Mouse (Mus musculus): ENCODE data around the gene Stoml2.
A peak's percentile ranks its signal among the peaks of the same experiment; 100 is the strongest.

Gene Stoml2

DNA sequence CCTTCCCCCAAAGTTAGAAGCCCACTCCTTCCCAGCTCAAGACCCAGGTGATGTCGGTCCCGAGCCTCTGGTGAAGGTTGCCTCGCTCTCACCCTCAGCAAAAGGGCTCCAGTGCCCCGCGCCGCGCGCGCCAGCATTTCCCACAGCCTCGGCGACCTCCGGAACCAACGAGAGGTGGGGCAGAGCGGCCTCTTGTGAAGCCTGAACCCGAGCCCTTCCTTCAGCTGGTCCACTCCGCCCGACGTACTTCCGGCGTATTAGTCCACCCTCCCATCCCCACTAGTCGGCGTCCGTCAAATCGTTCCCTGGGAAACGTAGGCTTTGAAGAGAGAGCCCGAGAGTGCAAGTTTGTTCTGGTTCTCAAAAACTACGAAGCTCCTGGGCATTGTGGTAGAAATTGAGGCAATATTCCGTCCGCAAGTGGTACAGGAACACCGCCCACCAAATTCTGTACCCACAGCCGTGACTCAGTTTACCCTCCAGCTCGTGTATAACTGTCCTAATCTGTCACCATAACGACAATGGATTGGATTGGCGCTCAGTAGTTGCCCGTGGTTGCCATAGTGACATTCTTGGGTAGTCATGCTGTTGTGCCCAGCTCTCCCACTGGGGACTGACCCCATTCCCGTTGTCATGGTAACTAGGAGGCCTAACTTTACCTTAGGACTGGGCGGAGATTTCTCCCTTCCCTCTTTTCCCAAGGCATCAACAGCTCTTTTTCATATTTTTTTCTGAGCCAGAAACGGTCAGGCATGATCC lies at the start of gene Stoml2:
TSS of gene Stoml2 (minus strand) at position 474 of the 759 bp plus-strand sequence.
- DNase-seq (ENCODE audit: low spot score in 2 of 2) = peak; percentile 96

DNA sequence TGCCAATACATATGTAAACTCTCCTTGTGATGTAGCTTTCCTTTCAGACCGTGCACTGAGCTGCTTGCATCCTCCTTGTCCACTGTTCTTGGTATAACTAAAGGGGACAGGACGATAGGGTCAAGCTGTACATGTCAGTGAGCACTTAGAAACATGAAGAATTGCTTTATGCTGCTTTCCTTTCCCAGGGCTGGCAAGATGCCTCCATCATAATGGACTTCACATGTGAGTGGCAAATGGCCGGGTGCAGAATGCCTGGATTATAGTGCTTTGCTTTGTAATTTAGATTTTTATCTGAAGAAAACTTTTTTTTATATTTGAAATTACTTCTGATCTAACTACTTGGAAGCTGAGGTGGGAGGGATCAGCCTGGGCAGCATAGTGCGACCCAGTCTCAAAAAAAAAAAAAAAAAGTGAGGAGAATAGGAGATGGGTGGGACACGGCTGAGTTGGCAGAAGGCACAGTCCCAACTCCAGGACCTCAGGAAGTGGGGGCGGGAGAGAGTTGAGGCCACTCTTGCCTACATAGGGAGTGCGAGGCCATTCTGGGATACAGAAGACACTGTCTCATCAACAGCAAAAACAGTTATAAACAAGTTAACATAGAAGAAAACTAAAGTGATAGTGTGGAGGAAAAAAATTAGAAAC lies 46.7 kb upstream of the Stoml2 start:
- no peak for DNase-seq (ENCODE audit: low spot score in 2 of 2)

- DNase-seq (ENCODE audit: low spot score in 2 of 2) = no peak
Measured at GRCm38 (mm10) chr4:43074923-43075322, 43.4 kb upstream of the Stoml2 start.

DNA sequence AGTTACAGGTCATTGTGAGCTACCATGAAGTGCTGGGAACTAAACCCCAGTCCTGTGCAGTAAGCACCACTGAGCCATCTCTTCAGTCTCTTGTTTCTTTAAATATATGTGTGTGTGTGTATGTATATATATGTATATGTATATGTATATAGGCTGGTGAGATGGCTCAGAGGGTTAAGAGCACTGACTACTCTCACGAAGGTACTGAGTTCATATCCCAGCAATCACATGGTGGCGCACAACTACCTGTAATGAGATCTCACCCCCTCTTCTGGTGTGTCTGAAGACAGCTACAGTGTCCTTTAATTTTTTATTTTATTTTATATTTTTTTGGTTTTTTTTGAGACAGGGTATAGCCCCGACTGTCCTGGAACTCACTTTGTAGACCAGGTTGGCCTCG lies 34.0 kb upstream of the Stoml2 start:
- no peak for DNase-seq (ENCODE audit: low spot score in 2 of 2)

DNA sequence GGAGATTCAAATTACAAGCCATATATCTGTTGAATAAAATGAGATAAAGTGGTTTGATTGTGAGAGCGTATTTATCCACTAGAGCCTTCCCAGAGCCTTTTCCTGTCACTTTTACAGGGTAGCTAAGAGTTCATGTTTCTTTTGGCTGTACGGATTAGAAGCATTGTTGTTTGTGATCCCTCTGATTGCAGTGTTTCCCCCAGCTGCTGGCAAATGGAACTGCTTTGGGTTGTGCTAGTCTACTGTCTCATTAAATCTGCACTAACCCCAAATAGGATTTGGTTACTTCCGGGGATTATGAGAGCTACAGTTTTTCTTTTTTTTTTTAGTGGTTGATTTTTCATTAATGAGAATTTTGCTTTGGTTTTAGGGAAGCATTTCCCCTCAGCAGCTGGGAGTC lies 28.8 kb upstream of the Stoml2 start:
- DNase-seq (ENCODE audit: low spot score in 2 of 2) = no peak

GRCm38 (mm10) chr4:43059697-43060096 lies 28.2 kb upstream of the Stoml2 start:
- no peak for DNase-seq (ENCODE audit: low spot score in 2 of 2)

DNA sequence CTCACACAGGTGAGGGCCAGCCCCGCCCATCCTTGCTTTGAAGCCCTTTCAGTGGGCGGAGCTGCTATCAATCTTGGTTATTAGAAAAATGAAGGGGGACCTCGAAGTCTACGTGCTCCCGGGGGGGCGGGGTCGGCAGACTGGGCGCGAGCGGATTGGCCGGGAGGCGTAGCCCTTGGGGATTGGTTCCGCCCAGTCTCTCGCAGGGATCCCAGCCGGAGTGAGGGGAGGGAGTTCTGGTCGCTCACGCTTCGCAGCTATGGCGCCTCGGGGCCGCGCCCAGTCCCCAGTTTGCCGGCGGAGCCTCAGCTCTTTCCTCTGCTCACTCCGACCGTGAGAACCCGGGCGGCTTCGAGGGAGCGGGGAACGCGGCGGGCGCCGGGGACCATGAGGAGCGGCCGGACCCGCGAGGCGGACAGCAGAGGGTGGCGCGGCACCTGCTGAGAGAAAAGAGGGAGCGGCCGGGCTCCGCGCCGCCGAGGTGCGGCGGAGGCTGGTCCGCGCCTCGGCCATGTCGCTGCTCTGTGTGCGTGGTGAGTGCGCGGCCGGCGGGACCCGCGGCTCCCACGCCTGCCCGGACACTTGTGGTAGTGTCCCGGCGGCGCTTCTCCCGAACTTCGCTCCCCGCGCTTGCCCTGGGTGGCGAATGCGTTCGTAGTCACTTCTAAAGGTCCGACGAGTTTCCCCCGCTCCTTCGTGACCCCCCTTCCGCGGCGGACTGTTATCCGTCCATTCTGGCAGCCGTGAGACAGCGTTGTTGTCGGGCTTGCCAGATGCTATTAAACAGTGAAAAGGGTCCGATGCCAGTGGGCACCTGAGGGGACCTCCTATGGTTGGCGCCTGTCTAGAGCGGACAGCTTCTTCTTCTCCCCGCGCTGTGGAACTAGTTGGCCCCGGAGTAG lies 27.5 kb upstream of the Stoml2 start, which contains the start of gene Unc13b:
TSS of gene Unc13b (plus strand) at position 201 of the 902 bp plus-strand sequence.
- peak; percentile 96 for DNase-seq (ENCODE audit: low spot score in 2 of 2)

GRCm38 (mm10) chr4:43058392-43058752 lies 26.9 kb upstream of the Stoml2 start:
- DNase-seq (ENCODE audit: low spot score in 2 of 2) = no peak

- no peak for DNase-seq (ENCODE audit: low spot score in 2 of 2)
Measured at GRCm38 (mm10) chr4:43057654-43058053, 26.1 kb upstream of the Stoml2 start.

- peak in 1 of 2 experiments; percentile 42 for DNase-seq (ENCODE audit: low spot score in 2 of 2)
Measured at GRCm38 (mm10) chr4:43052627-43053026, 21.1 kb upstream of the Stoml2 start.

DNA sequence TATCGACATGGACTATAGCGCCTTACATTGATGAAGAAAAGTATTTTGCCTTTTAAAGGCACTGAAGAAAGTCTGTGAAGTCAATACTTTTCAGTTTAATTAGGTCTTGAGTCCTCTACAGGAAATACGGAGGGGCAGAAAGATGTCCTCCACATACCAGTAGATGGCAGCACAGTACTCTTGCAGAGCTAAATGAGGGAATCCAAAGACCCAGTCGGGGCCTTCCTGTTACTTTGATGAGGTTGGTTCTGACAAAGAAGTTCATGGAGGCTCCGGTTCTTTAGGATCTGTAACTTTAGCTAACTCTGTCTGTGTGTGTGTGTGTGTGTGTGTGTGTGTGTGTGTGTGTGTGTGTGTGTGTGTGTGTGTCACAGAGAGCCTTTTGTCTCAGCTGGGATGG lies 15.7 kb upstream of the Stoml2 start:
- peak; percentile 88 to 89 for DNase-seq (ENCODE audit: low spot score in 2 of 2)

- DNase-seq (ENCODE audit: low spot score in 2 of 2) = no peak
Measured at GRCm38 (mm10) chr4:43046607-43047006, 15.1 kb upstream of the Stoml2 start.

DNA sequence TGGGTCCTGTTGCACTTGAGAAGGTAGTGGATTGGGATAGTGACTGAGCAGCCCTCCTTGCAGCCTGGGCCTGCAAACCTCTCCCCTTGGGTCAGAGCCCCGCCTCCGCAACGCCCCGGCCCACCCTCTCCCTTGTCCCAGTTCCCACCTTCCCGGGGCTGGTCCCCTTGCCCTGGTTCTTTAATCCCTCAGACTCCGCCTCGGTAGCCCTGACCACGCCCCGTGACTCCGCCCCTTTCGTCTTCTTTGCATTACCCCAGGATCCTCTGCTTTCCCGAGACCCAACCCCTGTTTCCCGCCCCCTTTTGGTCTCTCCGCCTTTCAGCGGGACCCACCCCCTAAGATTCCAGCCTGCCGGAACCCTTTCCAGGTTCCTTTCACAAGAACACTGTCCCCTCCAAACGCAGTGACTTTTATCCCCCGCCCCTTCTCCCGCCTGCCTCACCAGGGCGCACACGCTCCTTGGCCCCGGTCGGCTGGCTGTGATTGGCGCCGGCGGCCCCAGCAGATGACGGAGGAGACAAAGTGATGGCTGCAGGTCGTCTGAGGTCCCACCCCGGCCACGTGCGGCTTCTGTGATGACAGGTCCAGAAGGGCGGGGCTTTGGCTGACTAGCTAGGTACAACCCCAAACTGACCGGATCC lies 14.3 kb upstream of the Stoml2 start, which contains the start of gene Fam214b:
TSS of gene Fam214b (minus strand) at position 562 of the 644 bp plus-strand sequence.
- DNase-seq (ENCODE audit: low spot score in 2 of 2) = peak; percentile 97

- DNase-seq (ENCODE audit: low spot score in 2 of 2) = peak; percentile 49 to 64
Measured at GRCm38 (mm10) chr4:43045285-43045658, 13.8 kb upstream of the Stoml2 start.

- DNase-seq (ENCODE audit: low spot score in 2 of 2) = peak in 1 of 2 experiments; percentile 53
Measured at GRCm38 (mm10) chr4:43044673-43045072, 13.2 kb upstream of the Stoml2 start.

GRCm38 (mm10) chr4:43043644-43044357 lies 12.3 kb upstream of the Stoml2 start:
- peak; percentile 83 to 87 for DNase-seq (ENCODE audit: low spot score in 2 of 2)

DNA sequence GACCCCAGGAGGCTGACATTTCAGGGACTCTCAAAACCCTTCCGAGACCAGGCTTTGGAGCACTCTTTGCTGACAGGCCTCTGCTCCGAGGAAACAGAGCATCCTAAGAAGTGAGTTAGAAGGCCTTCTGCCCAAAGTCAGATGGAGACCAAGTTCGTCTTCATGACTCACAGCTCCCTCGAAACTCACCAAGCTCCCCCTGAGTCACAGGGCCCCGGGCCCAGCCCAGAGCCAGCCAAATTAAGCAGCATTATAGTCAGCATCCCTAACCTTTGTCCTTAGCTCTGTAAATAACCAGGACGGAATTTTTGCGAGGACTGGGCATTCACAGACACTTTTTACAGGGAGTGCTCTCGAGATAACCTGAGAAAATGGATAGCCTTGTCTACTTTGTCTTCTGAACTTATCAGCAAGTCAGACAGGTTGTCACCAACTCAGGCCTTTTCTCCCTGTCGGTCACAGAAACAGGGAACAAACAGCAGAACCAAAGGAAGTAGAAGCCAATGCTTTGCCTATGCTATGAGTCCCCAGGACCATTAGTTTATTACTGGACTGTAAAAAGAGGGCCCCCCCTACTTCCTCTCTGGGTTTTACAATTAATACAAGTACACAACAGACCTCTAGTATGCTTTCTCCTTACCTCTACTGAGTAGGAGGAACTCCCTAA lies 9.5 kb upstream of the Stoml2 start:
- DNase-seq (ENCODE audit: low spot score in 2 of 2) = no peak

- DNase-seq (ENCODE audit: low spot score in 2 of 2) = peak; percentile 98 to 99
Measured at GRCm38 (mm10) chr4:43040114-43040572, 8.6 kb upstream of the Stoml2 start.

DNA sequence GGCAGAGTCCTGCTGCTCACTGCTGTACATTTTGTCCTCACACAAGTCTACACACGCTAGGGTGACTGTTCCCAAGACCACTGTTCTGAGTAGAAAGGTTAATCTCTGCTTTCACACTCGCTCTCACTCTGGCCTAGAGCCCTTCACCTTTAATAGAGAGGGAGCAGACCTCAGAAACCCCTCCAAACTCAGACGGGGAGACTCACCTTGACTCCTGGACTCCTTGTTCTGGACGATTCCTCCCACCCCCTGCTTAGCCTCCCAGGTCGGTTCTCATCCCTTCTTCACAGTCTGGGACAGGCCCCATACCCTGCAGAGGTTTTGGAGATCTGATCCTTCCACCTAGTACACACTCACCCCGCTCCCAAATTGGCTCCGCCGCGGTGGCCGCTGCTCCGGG lies 8.1 kb upstream of the Stoml2 start:
- DNase-seq (ENCODE audit: low spot score in 2 of 2) = no peak
